Mouse (Mus musculus) embryo, embryonic 10 days (tissue): ENCODE results near the gene Gm49450.

ENCODE experiments used
- DNase-seq: peaks from one replicate; pipeline ENCODE4 v3.0.0-alpha.2; 2015; ENCODE audit warnings: low spot score

Gm49450 gene

GRCm38 (mm10) chr15:98953401-98954356 lies at the start of gene Gm49450, which contains the start of gene Tuba1a:
Gene Gm49450, minus strand, starts transcription at chr15:98953551.
Gene Tuba1a, minus strand, starts transcription at chr15:98953703.
- peak; percentile 97 for DNase-seq

GRCm38 (mm10) chr15:99001451-99001931 lies 48.1 kb upstream of the Gm49450 start:
- DNase-seq, result peak; percentile 70

- peak; percentile 56 for DNase-seq
Measured at GRCm38 (mm10) chr15:99000535-99001283, 47.4 kb upstream of the Gm49450 start.

GRCm38 (mm10) chr15:98998775-98999157 lies 45.4 kb upstream of the Gm49450 start:
- no peak for DNase-seq

GRCm38 (mm10) chr15:98997938-98998774 lies 44.8 kb upstream of the Gm49450 start:
- DNase-seq, result no peak

GRCm38 (mm10) chr15:98996840-98997239 lies 43.5 kb upstream of the Gm49450 start:
- DNase-seq, result no peak

- no peak for DNase-seq
Measured at GRCm38 (mm10) chr15:98994957-98995520, 41.7 kb upstream of the Gm49450 start.

- DNase-seq, result peak; percentile 92
Measured at GRCm38 (mm10) chr15:98993865-98994264, 40.5 kb upstream of the Gm49450 start.

GRCm38 (mm10) chr15:98993093-98993793 lies 39.9 kb upstream of the Gm49450 start:
- DNase-seq, result peak; percentile 96

GRCm38 (mm10) chr15:98992086-98992912 lies 38.9 kb upstream of the Gm49450 start:
- DNase-seq, result peak; percentile 46

- DNase-seq, result no peak
Measured at GRCm38 (mm10) chr15:98991540-98992050, 38.2 kb upstream of the Gm49450 start.

GRCm38 (mm10) chr15:98990669-98991539 lies 37.6 kb upstream of the Gm49450 start:
- no peak for DNase-seq

- no peak for DNase-seq
Measured at GRCm38 (mm10) chr15:98989701-98990430, 36.5 kb upstream of the Gm49450 start.

- no peak for DNase-seq
Measured at GRCm38 (mm10) chr15:98988787-98989186, 35.4 kb upstream of the Gm49450 start.

- DNase-seq, result no peak
Measured at GRCm38 (mm10) chr15:98987661-98988181, 34.4 kb upstream of the Gm49450 start.

- peak; percentile 65 for DNase-seq
Measured at GRCm38 (mm10) chr15:98987077-98987630, 33.8 kb upstream of the Gm49450 start.

GRCm38 (mm10) chr15:98985982-98986715 lies 32.8 kb upstream of the Gm49450 start:
- DNase-seq, result no peak
